Mouse (Mus musculus): ENCODE data around the gene Hsf2bp.

- no peak for TF ChIP-seq POLR2A (IDR thresholded peaks at IDR 0.05; ENCODE audit: borderline replicate concordance, insufficient read depth, low read length)
- no peak for TF ChIP-seq CTCF (IDR thresholded peaks at IDR 0.05; ENCODE audit: borderline replicate concordance, insufficient read depth, low read depth, low read length)
Measured at GRCm38 (mm10) chr17:32059084-32059483, 22.9 kb upstream of the Hsf2bp start.
